Mouse (Mus musculus) kidney, embryonic 15.5 days (tissue): ENCODE measurements at regions not wholly inside any gene's neighbourhood (a gene's known extent, or its start where the extent isn't known, plus 50 kb on each side); places are given as distances from the start of the nearest gene placed in this dataset.

ENCODE experiments used
- ATAC-seq: fragments of 200-750 bp; cut with Nextera tagmentation; replicated peaks from 2 replicates; pipeline ENCODE4 v1.8.0; 2017; ENCODE audit warnings: moderate TSS enrichment; ENCODE audit not compliant: low FRiP score
- H3K27ac ChIP-seq: fragments of 300-500 bp; sonication (generic); 2 replicates; pipeline ENCODE4 v1.5.1; 2015; ENCODE audit warnings: mild to moderate bottlenecking, inconsistent platforms
- H3K27me3 ChIP-seq: fragments of 300-500 bp; sonication (generic); 2 replicates; pipeline ENCODE4 v1.6.1; 2015; ENCODE audit warnings: inconsistent platforms
- H3K36me3 ChIP-seq: fragments of 300-500 bp; sonication (generic); 2 replicates; pipeline ENCODE4 v1.6.1; 2015; ENCODE audit warnings: inconsistent platforms
- H3K4me1 ChIP-seq: fragments of 300-500 bp; sonication (generic); 2 replicates; pipeline ENCODE4 v1.6.1; 2015; ENCODE audit warnings: inconsistent platforms
- H3K4me2 ChIP-seq: fragments of 300-500 bp; sonication (generic); 2 replicates; pipeline ENCODE4 v1.6.1; 2015; ENCODE audit warnings: moderate library complexity, mild to moderate bottlenecking, inconsistent platforms
- H3K4me3 ChIP-seq: fragments of 300-500 bp; sonication (generic); replicated peaks from 2 replicates; pipeline ENCODE4 v1.5.1; 2015; ENCODE audit warnings: mild to moderate bottlenecking, inconsistent platforms
- H3K9ac ChIP-seq: fragments of 300-500 bp; sonication (generic); 2 replicates; pipeline ENCODE4 v1.6.1; 2015; ENCODE audit warnings: mild to moderate bottlenecking, inconsistent platforms
- H3K9me3 ChIP-seq: fragments of 300-500 bp; sonication (generic); replicated peaks from 2 replicates; pipeline ENCODE4 v1.6.1; 2016; ENCODE audit warnings: inconsistent platforms
- WGBS: fragments of 180-500 bp; shearing (Covaris S2); methylation state at CpG from one replicate; pipeline ENCODE4 v1.1.7; 2015; ENCODE audit warnings: mixed read lengths; 5-methylcytosine and 5-hydroxymethylcytosine counted together

DNA sequence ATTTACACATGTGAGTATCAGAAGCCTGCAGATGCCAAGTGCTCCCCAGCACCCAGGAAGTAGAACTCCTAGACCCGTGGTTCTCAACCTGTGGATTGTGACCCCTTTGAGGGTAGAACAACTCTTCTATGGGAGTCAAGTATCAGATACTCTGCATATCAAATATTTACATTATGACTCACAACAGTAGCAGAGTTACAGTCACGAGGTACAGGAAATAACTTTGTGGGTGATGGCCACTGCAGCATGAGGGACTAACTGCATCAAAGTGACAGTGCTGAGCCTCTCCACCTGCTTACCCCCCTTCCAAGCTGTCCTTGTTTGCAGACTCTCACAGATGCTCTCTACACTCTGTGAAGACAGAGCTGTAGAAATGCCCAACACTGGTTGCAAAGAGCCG, 145.6 kb downstream of the Enc1 start:
- WGBS = 39% methylated on average over 3 of the region's 3 CpGs
- H3K4me3 ChIP-seq = no peak overlapping the region
- H3K4me1 ChIP-seq = peaks cover 18% of the 10 kb centered on the region
- H3K27me3 ChIP-seq = no peaks in the 10 kb centered on the region; the same call in 1 of the 2 replicates
- H3K9me3 ChIP-seq = no peaks in the 10 kb centered on the region
- no peak overlapping the region for H3K4me2 ChIP-seq
- H3K27ac ChIP-seq = no peak overlapping the region
- ATAC-seq = no peak
- H3K9ac ChIP-seq = no peak overlapping the region
- H3K36me3 ChIP-seq = no peaks in the 10 kb centered on the region

DNA sequence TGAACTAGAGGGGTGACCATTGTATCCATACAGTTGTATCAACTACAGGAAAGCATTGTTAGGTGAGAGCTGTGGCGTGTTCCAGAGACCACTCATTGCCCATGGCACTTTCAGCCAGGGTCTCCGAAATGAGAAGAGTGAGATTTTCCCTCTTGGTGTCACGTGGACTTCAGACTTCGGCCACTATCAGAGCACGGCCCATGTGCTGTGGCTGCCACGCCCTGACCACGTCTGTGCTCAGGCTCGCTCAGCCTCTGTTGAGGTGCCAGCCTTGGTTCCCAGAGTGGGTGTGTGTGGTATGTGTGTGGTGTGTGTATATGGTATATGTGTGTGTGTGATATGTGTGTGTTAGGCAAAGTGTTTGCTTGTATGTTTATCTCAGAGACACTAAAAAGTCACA, 144.6 kb downstream of the Enc1 start:
- 94% methylated on average over 8 of the region's 8 CpGs for WGBS
- H3K9ac ChIP-seq = no peak overlapping the region
- no peaks in the 10 kb centered on the region for H3K9me3 ChIP-seq
- H3K36me3 ChIP-seq = no peaks in the 10 kb centered on the region
- peaks cover 16% of the 10 kb centered on the region for H3K4me1 ChIP-seq
- H3K4me3 ChIP-seq = no peak overlapping the region
- no peak overlapping the region for H3K4me2 ChIP-seq
- H3K27ac ChIP-seq = no peak overlapping the region
- H3K27me3 ChIP-seq = no peaks in the 10 kb centered on the region; the same call in 1 of the 2 replicates
- ATAC-seq = no peak

DNA sequence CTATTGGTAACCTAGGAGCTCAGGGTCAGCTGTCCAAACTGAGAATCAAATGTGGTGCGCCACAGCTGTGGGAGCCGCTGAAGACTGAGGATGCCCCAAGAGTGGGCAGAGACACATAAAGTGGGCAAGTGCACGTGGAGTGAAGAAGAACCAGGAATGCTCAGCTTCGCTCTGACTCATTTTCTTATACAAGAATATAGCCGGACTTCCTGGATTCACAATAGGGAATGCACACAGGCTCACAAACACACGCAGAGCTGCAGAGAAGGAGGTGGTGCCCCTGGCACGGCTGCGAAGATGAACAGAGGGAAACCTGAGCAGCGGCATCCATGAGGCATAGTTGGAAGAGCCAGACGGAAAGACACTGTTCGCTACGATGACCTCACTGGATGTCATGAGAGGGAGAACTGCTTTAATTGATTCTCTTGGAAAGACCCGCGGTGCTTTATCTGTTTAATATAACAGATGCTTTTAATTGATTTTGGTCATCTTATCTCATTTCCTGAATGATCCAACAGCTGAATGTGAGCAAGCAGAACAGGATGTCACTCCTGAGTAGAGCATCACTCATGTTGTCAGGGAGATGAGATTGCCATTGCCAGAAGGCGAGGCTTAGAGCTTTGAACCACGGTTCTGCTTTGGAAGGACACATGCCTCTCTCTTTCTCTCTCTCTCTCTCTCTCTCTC, 143.3 kb downstream of the Enc1 start:
- Histone ChIP-seq H3K4me2 (no peak overlapping the region), H3K9ac (no peak overlapping the region), H3K36me3 (no peaks in the 10 kb centered on the region), H3K9me3 (no peaks in the 10 kb centered on the region), H3K4me3 (no peak overlapping the region), H3K27ac (no peak overlapping the region), H3K4me1 (peaks cover 13% of the 10 kb centered on the region; the same call in 1 of the 2 replicates), H3K27me3 (no peaks in the 10 kb centered on the region; the same call in 1 of the 2 replicates)
- WGBS = 62% methylated on average over 16 of the region's 16 CpGs
- ATAC-seq = no peak

DNA sequence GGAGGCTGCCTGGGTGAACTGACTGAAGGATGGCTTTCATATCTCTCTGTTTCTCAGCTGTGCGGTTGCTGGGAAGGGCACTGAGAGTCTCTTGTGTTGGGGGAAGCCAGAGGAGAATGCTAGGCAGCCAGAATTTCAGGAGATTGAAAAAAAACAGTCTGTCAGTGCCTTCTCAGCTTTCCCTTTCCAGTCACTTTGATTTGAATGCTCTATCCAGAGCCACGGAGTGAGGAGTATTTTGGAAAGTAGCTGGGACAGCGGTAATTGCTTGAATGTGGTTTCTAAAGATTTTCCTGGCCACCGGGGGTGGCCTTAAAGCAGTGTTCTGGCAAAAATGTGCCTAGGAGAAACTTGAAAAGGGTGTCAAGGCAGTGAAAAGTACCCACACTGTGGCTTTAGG, 142.4 kb downstream of the Enc1 start:
- H3K4me2 ChIP-seq = no peak overlapping the region
- no peak overlapping the region for H3K9ac ChIP-seq
- no peak for ATAC-seq
- peaks cover 11% of the 10 kb centered on the region; the same call in 1 of the 2 replicates for H3K4me1 ChIP-seq
- no peaks in the 10 kb centered on the region for H3K36me3 ChIP-seq
- 61% methylated on average over 4 of the region's 4 CpGs for WGBS
- H3K4me3 ChIP-seq = no peak overlapping the region
- H3K27ac ChIP-seq = no peak overlapping the region
- no peaks in the 10 kb centered on the region for H3K9me3 ChIP-seq
- no peaks in the 10 kb centered on the region for H3K27me3 ChIP-seq

DNA sequence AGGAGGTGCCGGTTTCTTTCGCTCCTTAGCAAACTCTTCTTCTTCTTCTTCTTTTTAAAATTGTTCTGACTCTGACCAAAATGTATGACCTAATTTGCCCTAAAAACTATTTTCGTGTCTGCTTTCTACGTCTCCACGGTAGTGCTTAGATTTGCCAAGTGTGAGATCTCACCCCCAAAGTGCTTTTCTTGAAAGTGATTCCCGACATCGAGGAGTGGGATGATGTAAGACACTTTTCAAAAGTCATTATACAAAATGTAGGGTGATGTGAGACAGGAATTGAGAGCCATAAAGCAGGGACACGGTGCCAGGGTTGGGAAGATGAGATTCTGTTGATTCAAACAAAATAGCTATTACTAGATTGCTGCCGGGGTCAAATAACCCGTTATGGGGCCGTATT, 139.5 kb downstream of the Enc1 start:
- peaks cover 16% of the 10 kb centered on the region for H3K4me1 ChIP-seq
- no peaks in the 10 kb centered on the region for H3K27me3 ChIP-seq
- H3K27ac ChIP-seq = no peak overlapping the region
- H3K36me3 ChIP-seq = no peaks in the 10 kb centered on the region
- 51% methylated on average over 11 of the region's 11 CpGs for WGBS
- H3K4me2 ChIP-seq = no peak overlapping the region
- no peaks in the 10 kb centered on the region for H3K9me3 ChIP-seq
- H3K4me3 ChIP-seq = no peak overlapping the region
- H3K9ac ChIP-seq = no peak overlapping the region
- no peak for ATAC-seq

DNA sequence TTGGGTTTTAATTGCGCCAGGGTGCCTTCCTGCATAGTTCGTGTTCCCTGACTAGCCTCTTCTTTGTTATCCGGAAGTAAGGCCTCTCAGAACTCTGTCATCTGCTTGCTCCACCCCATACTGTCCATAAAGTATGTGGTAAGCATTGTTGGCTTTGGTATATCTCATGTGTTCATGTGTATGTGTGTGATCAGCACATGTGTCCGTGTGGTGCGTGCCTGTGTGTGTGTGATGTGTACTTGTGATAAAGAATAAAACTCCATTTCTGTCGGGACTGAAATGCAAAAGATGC, 135.3 kb downstream of the Enc1 start:
- H3K4me3 ChIP-seq = no peak overlapping the region
- H3K4me1 ChIP-seq = peaks cover 11% of the 10 kb centered on the region
- WGBS = 71% methylated on average over 6 of the region's 6 CpGs
- H3K27ac ChIP-seq = no peak overlapping the region
- no peak overlapping the region for H3K4me2 ChIP-seq
- ATAC-seq = no peak
- H3K9ac ChIP-seq = no peak overlapping the region
- no peaks in the 10 kb centered on the region for H3K9me3 ChIP-seq
- H3K36me3 ChIP-seq = no peaks in the 10 kb centered on the region
- no peaks in the 10 kb centered on the region for H3K27me3 ChIP-seq

DNA sequence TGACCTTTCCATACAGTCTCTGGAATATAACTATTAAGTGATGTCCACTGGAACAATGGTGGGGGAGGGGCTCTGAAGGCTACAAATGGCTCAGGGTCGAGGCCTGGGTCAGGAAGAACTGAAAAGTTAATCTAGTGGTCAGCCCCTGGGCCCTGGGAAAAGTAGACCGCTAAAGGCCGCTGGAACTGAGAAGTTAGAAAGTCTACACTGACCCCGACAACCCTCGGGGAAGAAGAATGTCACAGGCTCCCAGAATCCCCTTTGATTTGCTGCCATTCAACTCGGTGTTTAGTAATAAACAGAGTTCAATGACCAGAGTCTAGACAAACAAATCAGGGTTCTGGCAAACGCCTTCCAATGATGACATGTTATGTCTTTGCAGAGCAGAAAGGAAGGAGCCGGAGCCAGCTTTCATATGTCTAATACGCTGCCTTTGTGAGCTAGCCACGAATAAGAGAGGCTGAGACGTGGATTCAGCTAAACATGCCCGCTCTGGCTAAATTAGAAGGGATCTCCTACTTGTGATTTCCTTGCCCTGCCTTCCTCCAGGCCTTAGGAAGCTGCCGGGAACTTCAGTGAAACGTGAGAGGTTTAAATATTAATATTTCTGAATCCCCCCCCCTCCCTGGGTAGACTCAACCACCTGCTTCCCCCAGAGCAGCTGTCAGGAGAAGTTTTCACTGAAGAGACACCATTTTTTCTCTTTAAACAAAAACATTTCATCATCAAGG, 134.8 kb downstream of the Enc1 start:
- WGBS = 47% methylated on average over 14 of the region's 14 CpGs
- no peak overlapping the region for H3K27ac ChIP-seq

DNA sequence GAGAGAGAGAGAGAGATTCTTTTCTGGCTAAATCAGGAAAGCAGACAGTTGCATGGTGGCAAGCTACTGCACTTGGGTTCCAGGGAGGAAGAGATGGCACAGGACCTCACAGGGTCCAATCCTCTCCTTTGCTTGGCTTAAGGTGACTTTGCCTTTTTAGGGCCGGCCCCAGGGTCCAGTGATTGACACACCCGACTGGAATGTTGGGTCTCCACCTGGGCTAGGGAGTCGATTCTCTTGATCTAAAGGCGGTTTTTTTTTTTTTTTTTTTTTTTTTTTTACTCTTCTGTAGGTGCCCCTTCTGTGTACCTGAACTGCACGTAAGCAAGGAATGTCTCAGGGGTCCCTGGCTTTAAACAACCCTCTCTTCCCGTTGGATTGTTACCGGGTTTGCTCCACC, 131.4 kb downstream of the Enc1 start:
- Histone ChIP-seq H3K27me3 (no peaks in the 10 kb centered on the region), H3K4me3 (no peak overlapping the region), H3K9ac (no peak overlapping the region), H3K4me2 (no peak overlapping the region), H3K4me1 (peaks cover 17% of the 10 kb centered on the region), H3K9me3 (no peaks in the 10 kb centered on the region), H3K27ac (peak overlapping the region; percentile 54), H3K36me3 (no peaks in the 10 kb centered on the region)
- WGBS = 46% methylated on average over 5 of the region's 7 CpGs
- ATAC-seq = no peak

More for the DNA sequence above, 134.8 kb downstream of the Enc1 start:
- no peak for ATAC-seq
- Histone ChIP-seq H3K4me1 (peaks cover 17% of the 10 kb centered on the region), H3K36me3 (no peaks in the 10 kb centered on the region), H3K9me3 (no peaks in the 10 kb centered on the region), H3K4me2 (no peak overlapping the region), H3K9ac (no peak overlapping the region), H3K27me3 (no peaks in the 10 kb centered on the region), H3K4me3 (no peak overlapping the region)

DNA sequence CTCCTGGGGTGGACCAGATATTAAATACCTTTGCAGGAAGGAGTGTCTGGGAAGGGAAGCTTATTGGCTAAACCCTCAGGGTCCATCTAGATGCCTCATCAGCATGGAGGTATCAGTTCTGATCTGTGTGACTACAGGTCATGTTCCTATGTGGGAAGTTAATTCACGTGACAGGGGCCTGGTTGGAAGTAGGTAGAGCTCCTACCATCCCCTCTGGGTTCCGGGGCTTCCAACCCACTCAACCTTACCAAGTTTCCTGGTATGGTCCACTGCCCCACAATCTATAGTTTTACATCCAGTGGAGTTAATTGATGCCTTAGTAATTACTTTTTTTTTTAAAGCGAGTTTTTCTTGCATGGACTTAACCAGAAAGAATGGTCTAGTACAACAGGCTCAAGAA, 130.3 kb downstream of the Enc1 start:
- Histone ChIP-seq H3K4me1 (peaks cover 23% of the 10 kb centered on the region), H3K27ac (peak overlapping the region; percentile 43; the same call in 1 of the 2 replicates), H3K4me2 (no peak overlapping the region), H3K9ac (no peak overlapping the region), H3K27me3 (no peaks in the 10 kb centered on the region), H3K36me3 (no peaks in the 10 kb centered on the region), H3K9me3 (no peaks in the 10 kb centered on the region), H3K4me3 (no peak overlapping the region)
- 59% methylated on average over 3 of the region's 3 CpGs for whole genome bisulfite sequencing
- peak; percentile 70; the same call in 1 of the 2 replicates for ATAC-seq

DNA sequence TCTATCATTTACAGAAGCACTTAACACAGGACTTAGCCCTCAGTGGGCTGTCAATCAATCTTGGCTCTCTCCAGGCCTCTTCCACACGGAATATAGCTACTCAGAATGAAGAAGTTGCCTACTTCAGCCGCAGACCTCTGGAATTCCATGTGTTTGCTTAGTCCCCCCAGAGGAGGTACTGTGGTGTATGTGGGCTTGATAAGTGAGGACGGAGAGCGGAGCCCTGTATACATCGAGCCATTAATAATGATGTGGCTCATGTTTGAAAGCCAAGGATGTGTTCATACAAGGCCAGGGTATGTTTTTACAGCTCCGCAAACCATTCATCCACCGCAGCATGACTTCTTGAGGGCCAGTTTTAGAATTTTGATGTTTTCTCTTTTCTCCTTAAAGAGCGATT, 125.8 kb downstream of the Enc1 start:
- Histone ChIP-seq H3K9ac (no peak overlapping the region), H3K4me3 (no peak overlapping the region), H3K4me1 (peaks cover 39% of the 10 kb centered on the region), H3K9me3 (no peaks in the 10 kb centered on the region), H3K36me3 (no peaks in the 10 kb centered on the region), H3K27me3 (0 out of 2 replicates have a peak, but pooled peaks cover 5% of the 10 kb centered on the region), H3K27ac (no peak overlapping the region), H3K4me2 (no peak overlapping the region)
- WGBS = 72% methylated on average over 8 of the region's 8 CpGs
- no peak for ATAC-seq

DNA sequence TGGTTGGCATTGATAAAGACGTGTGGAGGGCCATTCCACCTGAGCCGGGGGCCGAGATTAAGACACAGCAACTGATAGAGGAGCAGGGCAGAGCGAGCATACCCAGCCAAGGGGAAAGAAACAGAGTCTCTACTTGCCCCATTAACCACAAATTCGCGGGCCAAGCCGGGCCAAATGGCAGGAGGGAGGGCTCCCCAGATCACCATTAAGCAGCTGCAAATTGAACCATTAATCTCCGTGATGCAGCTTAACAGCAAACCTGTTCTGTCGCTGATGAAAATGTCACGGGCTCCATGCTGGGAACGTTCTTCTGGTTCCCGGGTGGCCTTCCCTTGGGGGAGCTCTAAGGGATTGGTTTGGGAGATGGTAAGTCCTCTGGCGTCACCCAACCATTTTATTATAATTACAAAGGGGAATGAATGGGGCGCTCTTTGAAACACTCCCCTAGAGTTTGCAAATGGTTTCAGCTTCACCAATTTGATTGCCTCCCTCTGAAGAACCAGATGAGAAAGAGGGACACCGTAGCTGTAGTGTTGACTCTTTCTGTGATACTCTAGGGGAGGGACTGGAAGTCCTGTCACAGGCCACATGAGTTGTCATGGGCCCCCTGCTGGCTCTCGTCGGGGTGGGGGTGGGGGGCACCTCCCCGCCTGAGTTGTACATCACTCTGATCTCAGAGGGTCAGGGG, 124.8 kb downstream of the Enc1 start:
- Histone ChIP-seq H3K27me3 (0 out of 2 replicates have a peak, but pooled peaks cover 5% of the 10 kb centered on the region), H3K9ac (no peak overlapping the region), H3K9me3 (no peaks in the 10 kb centered on the region), H3K4me3 (no peak overlapping the region), H3K36me3 (no peaks in the 10 kb centered on the region), H3K4me2 (peak overlapping the region; percentile 41), H3K4me1 (peaks cover 34% of the 10 kb centered on the region), H3K27ac (peak overlapping the region; percentile 37)
- peak; percentile 69 for ATAC-seq
- 24% methylated on average over 18 of the region's 18 CpGs for WGBS

DNA sequence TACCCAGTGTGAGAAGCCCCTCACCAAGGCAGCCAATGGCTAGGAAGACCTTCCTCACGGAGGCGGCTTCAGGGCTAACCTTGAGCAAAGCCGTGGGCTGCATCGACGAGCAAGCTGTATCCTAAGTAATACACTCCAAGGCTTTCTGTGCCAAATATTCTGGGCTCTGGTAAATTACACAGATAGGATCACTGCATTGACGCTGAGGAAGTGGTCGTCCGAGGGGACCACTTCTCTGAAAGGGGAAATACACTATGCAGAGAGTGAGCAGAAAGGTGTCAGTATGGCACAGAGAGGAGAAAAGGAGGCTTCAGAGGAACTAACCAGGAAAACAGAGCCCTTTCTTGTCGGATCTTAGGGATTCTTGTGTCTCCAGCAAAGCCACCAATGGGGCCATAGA, 124.1 kb downstream of the Enc1 start:
- Histone ChIP-seq H3K27me3 (0 out of 2 replicates have a peak, but pooled peaks cover 5% of the 10 kb centered on the region), H3K27ac (peak overlapping the region; percentile 37; the same call in 1 of the 2 replicates), H3K36me3 (no peaks in the 10 kb centered on the region), H3K4me3 (no peak overlapping the region), H3K9me3 (no peaks in the 10 kb centered on the region), H3K4me2 (peak overlapping the region; percentile 41; the same call in 1 of the 2 replicates), H3K4me1 (peaks cover 33% of the 10 kb centered on the region), H3K9ac (no peak overlapping the region)
- ATAC-seq = no peak
- WGBS = 66% methylated on average over 9 of the region's 9 CpGs
